Mouse (Mus musculus): ENCODE measurements around the gene Rab43. TPM values are rescaled to one million over a fixed set of nuclear protein-coding genes. Genes with fewer than 3 reads are reported as not detected.

Rab43 gene
- polyA plus RNA-seq, 1 experiment, result not detected

DNA sequence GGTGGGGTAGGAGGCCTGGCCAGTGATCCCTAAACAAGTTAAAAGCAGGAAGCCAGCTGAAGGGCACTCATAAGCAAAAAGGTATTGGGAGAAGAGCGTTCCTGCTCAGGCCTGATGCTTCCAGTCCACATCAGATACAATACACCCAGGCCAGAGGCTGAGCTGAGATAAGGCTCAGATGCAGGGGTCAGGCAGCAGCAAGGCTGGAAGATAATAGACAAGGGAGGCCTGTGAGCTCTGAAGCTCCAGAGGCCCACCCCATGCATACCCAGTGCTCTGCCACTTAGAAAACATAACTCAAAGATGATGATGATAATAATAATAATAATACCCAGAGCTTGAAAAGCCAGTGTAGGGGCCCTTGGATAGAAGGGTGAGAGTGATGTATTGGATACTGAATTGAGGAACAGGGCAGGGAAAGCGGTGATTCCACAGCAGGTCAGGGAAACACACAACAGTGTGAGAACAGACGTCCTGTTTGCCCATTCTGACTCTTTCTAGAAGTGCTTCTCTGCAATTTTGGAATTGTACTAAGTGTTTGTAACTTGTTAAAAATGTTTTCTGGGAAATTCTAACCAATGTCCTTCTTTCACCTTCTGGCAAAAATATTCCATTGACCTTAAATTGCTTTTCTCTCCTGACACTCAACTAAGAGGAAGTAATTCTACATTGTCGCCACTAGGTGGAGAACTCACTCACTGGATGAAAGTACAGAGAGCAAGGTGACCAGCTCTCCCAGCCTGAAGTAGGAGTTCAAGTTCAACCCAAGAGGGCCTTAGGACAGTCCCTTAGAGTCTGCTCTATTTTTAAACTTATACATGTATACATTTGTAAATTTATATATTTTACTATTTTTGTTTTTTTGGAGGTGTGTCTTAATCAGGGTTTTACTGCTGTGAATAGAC, 48.3 kb downstream of the Rab43 start:
- no peak overlapping the region for H3K4me3 ChIP-seq (ENCODE audit: insufficient read depth, low read depth, low read length)
- H3K4me1 ChIP-seq (ENCODE audit: control insufficient read depth, insufficient read depth, low read length), result no peaks in the 10 kb centered on the region
- no peak for TF ChIP-seq POLR2A (IDR thresholded peaks at IDR 0.05; ENCODE audit: insufficient read depth, low read depth, low read length)
- no peak for TF ChIP-seq CTCF (IDR thresholded peaks at IDR 0.05; ENCODE audit: insufficient read depth, low read depth, low read length)
- H3K27ac ChIP-seq (ENCODE audit: insufficient read depth, low read depth, low read length), result no peak overlapping the region
- WGBS, result 69% methylated on average over 4 of the region's 4 CpGs

DNA sequence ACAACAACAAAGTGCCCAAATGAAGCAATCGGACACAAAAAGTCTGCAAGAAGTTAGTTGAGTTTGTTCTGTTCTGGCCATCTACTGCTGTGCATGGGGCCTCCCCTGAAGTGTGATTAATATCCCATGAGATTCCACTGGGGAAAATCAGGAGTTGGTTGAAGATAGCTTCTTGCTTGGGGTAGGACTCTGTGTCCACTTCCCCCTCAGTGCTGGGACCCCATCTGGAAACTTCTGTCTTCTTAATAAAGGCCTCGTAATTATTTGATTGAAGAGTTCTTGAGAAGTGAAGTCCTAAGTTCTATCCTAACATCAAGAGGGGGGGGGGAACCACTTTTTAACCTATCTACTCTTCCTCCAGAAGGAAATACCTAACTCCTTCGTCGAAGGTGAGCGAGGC, 49.8 kb downstream of the Rab43 start:
- H3K4me3 ChIP-seq (ENCODE audit: insufficient read depth, low read depth, low read length), result no peak overlapping the region
- WGBS, result 90% methylated on average over 5 of the region's 5 CpGs
- TF ChIP-seq POLR2A (IDR thresholded peaks at IDR 0.05; ENCODE audit: insufficient read depth, low read depth, low read length), result no peak
- H3K4me1 ChIP-seq (ENCODE audit: control insufficient read depth, insufficient read depth, low read length), result no peaks in the 10 kb centered on the region
- no peak overlapping the region for H3K27ac ChIP-seq (ENCODE audit: insufficient read depth, low read depth, low read length)

DNA sequence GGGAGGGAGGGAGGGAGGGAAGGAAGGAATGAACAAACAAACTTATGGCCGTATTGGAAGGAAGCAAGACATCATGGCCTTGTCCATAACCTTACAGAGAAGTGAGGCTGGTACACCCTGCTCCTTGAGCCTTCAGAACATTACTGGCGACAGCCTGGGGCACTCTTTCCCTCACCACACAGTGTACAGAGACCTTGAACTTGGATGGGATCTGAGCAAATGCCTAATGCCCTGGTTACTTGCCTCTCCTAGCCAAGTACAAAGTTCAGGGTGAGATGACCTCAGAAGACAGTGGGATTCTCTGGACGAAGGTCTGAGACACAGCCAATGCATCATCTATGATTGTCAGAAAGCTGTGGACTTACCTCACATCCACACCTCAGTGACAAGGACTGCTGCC, 52.1 kb downstream of the Rab43 start:
- 80% methylated on average over 3 of the region's 3 CpGs for WGBS
- TF ChIP-seq CTCF (IDR thresholded peaks at IDR 0.05; ENCODE audit: insufficient read depth, low read depth, low read length), result no peak
- no peak for TF ChIP-seq POLR2A (IDR thresholded peaks at IDR 0.05; ENCODE audit: insufficient read depth, low read depth, low read length)
- Histone ChIP-seq H3K4me1 (ENCODE audit: control insufficient read depth, insufficient read depth, low read length) (no peaks in the 10 kb centered on the region), H3K27ac (ENCODE audit: insufficient read depth, low read depth, low read length) (no peak overlapping the region), H3K4me3 (ENCODE audit: insufficient read depth, low read depth, low read length) (no peak overlapping the region)

DNA sequence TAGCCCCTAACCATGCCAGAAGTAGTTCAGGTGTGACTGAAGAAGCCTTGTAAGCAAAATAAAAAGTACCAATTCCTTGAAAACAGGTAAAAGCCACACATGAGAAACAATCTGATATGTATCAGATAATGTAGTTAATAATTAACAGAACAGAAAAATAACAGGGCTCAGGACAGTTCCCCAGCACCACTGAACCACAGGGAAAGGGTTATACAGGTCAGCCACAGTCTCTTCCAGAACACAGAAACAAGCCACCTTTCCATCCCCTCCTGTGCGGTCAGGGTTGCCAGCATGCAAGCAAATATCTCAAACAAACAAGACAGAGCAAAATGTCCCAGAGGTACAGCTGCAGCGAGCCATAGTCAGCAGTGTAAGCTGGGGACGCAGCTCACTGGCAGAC, 52.6 kb downstream of the Rab43 start:
- TF ChIP-seq POLR2A (IDR thresholded peaks at IDR 0.05; ENCODE audit: insufficient read depth, low read depth, low read length) (no peak), CTCF (IDR thresholded peaks at IDR 0.05; ENCODE audit: insufficient read depth, low read depth, low read length) (no peak)
- Histone ChIP-seq H3K4me3 (ENCODE audit: insufficient read depth, low read depth, low read length) (no peak overlapping the region), H3K27ac (ENCODE audit: insufficient read depth, low read depth, low read length) (no peak overlapping the region), H3K4me1 (ENCODE audit: control insufficient read depth, insufficient read depth, low read length) (no peaks in the 10 kb centered on the region)
- WGBS, result 86% methylated on average over 3 of the region's 3 CpGs

DNA sequence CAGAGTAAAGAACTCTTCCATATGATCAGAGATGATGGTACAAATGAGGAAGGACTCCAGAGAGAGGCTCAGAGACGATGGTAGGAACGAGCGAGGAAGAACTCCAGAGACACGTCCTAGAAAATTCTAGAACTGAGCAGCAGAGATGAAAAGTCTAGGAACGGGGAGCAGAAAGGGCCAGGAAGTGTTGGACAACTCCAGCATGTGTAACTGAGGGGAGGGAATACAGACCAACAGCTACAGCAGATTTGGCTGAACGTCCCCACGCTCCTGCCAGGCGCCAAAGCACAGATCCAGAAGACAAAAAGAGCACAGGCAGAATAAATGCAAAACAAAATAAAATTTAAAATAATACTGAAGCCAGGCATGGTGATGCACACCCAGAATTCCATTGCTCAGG, 55.1 kb downstream of the Rab43 start:
- Histone ChIP-seq H3K4me3 (ENCODE audit: insufficient read depth, low read depth, low read length) (no peak overlapping the region), H3K27ac (ENCODE audit: insufficient read depth, low read depth, low read length) (no peak overlapping the region), H3K4me1 (ENCODE audit: control insufficient read depth, insufficient read depth, low read length) (no peaks in the 10 kb centered on the region)
- WGBS, result 90% methylated on average over 8 of the region's 8 CpGs
- no peak for TF ChIP-seq CTCF (IDR thresholded peaks at IDR 0.05; ENCODE audit: insufficient read depth, low read depth, low read length)
- TF ChIP-seq POLR2A (IDR thresholded peaks at IDR 0.05; ENCODE audit: insufficient read depth, low read depth, low read length), result no peak

DNA sequence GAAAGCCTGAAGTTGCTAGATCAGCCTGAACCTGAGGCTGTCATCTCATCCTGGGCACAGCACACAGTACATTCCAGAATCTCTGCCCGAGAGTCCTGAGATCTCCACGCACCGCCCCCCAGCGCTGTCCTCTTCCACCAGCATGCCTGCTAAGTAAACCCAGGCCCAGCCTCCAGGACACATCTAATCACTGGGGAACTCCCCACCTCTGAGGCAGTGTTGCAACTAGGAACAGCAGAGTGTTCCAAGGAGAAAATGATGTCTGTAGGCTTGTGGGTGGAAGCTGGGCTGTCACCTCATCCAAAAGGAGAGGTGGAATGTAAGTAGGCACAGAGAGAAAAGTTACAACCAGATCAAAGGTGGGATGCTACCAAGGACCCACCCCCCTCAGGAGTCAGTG, 56.8 kb downstream of the Rab43 start:
- 98% methylated on average over 4 of the region's 4 CpGs for WGBS
- Histone ChIP-seq H3K4me3 (ENCODE audit: insufficient read depth, low read depth, low read length) (no peak overlapping the region), H3K27ac (ENCODE audit: insufficient read depth, low read depth, low read length) (no peak overlapping the region), H3K4me1 (ENCODE audit: control insufficient read depth, insufficient read depth, low read length) (no peaks in the 10 kb centered on the region)
- TF ChIP-seq POLR2A (IDR thresholded peaks at IDR 0.05; ENCODE audit: insufficient read depth, low read depth, low read length) (no peak), CTCF (IDR thresholded peaks at IDR 0.05; ENCODE audit: insufficient read depth, low read depth, low read length) (no peak)

DNA sequence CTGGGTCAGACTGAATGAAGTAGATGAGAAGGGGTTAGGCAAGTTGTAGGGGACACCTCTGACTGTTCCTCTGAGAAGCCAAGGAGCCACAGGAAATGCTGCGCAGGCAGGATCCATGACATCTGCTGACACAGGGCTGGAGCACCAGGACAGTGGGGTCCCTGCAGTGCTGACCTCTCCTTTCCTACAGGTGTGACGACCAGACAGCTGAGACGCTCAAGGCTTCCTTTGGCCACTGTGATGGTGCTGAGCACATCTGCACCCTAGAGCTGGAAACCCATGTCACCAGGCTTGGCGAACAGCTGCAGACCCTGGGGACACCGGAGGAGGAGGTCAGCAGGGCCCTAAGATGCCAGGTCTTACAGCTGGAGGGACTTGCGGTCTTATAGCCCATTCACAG, 60.4 kb downstream of the Rab43 start:
- Histone ChIP-seq H3K4me1 (ENCODE audit: control insufficient read depth, insufficient read depth, low read length) (no peaks in the 10 kb centered on the region), H3K4me3 (ENCODE audit: insufficient read depth, low read depth, low read length) (no peak overlapping the region), H3K27ac (ENCODE audit: insufficient read depth, low read depth, low read length) (no peak overlapping the region)
- 95% methylated on average over 6 of the region's 6 CpGs for WGBS
- TF ChIP-seq POLR2A (IDR thresholded peaks at IDR 0.05; ENCODE audit: insufficient read depth, low read depth, low read length), result no peak
- TF ChIP-seq CTCF (IDR thresholded peaks at IDR 0.05; ENCODE audit: insufficient read depth, low read depth, low read length), result no peak

DNA sequence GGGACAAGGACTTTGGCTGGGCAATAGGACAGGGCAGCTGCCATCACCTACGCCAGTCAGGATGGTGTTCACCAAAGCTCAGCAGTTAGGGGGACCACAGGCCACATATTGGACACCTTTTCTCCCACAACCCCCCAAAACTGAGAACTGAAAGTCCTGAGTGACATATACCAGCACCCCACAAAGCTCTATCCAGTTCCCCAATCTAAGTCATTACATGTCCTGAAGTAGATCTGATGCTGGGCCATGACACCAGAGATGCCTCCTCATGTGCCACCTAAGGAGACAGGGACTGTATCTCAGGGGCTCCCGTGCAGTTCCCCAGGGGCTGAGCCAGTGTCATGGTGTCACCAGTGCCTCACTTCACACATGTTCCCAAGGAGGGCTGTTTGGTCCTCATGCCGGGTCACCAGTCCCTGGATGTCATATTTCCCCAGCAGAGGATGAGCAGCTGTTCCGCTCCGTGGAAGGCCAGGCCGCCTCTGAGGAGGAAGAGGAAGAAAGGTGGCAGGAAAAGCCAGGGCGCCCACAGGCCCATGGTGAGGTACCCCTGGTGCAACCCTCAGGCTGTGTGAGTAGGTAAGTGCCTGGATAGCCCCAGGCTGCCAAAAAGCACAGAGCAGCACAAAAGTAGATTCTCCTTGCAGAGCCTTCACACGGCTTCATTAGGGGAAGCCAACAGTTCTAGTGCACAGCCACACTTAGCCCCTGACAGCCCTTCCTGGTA, 61.6 kb downstream of the Rab43 start:
- Histone ChIP-seq H3K27ac (ENCODE audit: insufficient read depth, low read depth, low read length) (no peak overlapping the region), H3K4me3 (ENCODE audit: insufficient read depth, low read depth, low read length) (no peak overlapping the region), H3K4me1 (ENCODE audit: control insufficient read depth, insufficient read depth, low read length) (no peaks in the 10 kb centered on the region)
- WGBS, result 88% methylated on average over 8 of the region's 8 CpGs
- TF ChIP-seq POLR2A (IDR thresholded peaks at IDR 0.05; ENCODE audit: insufficient read depth, low read depth, low read length) (no peak), CTCF (IDR thresholded peaks at IDR 0.05; ENCODE audit: insufficient read depth, low read depth, low read length) (no peak)

DNA sequence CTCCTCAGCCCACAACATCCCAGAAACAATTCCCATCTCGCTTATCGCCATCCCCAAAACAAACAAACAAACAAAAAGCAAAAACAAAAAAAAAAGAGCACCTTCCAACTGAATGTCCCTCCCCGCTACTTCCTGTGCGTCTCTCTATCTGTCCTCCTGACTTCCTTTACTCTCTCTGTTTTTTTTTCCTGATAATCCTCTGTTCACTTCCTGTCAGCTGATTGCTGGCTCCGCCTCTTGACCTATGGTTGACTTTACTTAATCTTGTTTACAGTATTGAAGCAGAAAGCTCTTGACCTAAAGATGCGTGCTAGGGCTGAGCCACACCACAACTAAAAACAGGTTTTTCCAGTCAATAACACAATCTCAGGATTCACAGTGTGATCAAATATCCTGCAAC, 63.4 kb downstream of the Rab43 start:
- Histone ChIP-seq H3K4me1 (ENCODE audit: control insufficient read depth, insufficient read depth, low read length) (no peaks in the 10 kb centered on the region), H3K27ac (ENCODE audit: insufficient read depth, low read depth, low read length) (no peak overlapping the region), H3K4me3 (ENCODE audit: insufficient read depth, low read depth, low read length) (no peak overlapping the region)
- WGBS, result 94% methylated on average over 6 of the region's 6 CpGs
- TF ChIP-seq CTCF (IDR thresholded peaks at IDR 0.05; ENCODE audit: insufficient read depth, low read depth, low read length) (no peak), POLR2A (IDR thresholded peaks at IDR 0.05; ENCODE audit: insufficient read depth, low read depth, low read length) (no peak)

All from olfactory bulb, adult 2 months (tissue).